Mouse (Mus musculus) hindbrain, embryonic 16.5 days (tissue): ENCODE data around the gene Ppp2r3a. TPM values are rescaled to one million over a fixed set of nuclear protein-coding genes. Genes with fewer than 3 reads are reported as not detected.

Source experiments
- ATAC-seq: fragments of 200-750 bp; cut with Nextera tagmentation; 2 replicates; pipeline ENCODE4 v1.8.0; 2017; ENCODE audit warnings: moderate TSS enrichment, moderate library complexity
- H3K27ac ChIP-seq: fragments of 300-500 bp; sonication (generic); 2 replicates; pipeline ENCODE4 v1.5.1; 2014; ENCODE audit warnings: low read depth, mild to moderate bottlenecking, control low read depth, low read length, moderate library complexity
- H3K27me3 ChIP-seq: fragments of 300-500 bp; sonication (generic); replicated peaks from 2 replicates; pipeline ENCODE4 v1.6.1; 2014; ENCODE audit warnings: low read length; ENCODE audit not compliant: control insufficient read depth, insufficient read depth
- H3K36me3 ChIP-seq: fragments of 300-500 bp; sonication (generic); 2 replicates; pipeline ENCODE4 v1.6.1; 2014; ENCODE audit warnings: mild to moderate bottlenecking, low read length, moderate library complexity, mixed read lengths; ENCODE audit not compliant: control insufficient read depth, insufficient read depth
- H3K4me1 ChIP-seq: fragments of 300-500 bp; sonication (generic); 2 replicates; pipeline ENCODE4 v1.6.1; 2014; ENCODE audit warnings: low read depth, low read length; ENCODE audit not compliant: control insufficient read depth, insufficient read depth
- H3K4me2 ChIP-seq: fragments of 300-500 bp; sonication (generic); 2 replicates; pipeline ENCODE4 v1.6.1; 2014; ENCODE audit warnings: mild to moderate bottlenecking, low read length, control low read depth, moderate library complexity
- H3K4me3 ChIP-seq: fragments of 300-500 bp; sonication (generic); 2 replicates; pipeline ENCODE4 v1.5.1; 2014; ENCODE audit warnings: mild to moderate bottlenecking, low read length, control low read depth, moderate library complexity
- H3K9ac ChIP-seq: fragments of 300-500 bp; sonication (generic); 2 replicates; pipeline ENCODE4 v1.6.1; 2014; ENCODE audit warnings: low read depth, mild to moderate bottlenecking, control low read depth, low read length, moderate library complexity
- H3K9me3 ChIP-seq: fragments of 300-500 bp; sonication (generic); 2 replicates; pipeline ENCODE4 v1.6.1; 2014; ENCODE audit warnings: mild to moderate bottlenecking, low read length, moderate library complexity; ENCODE audit not compliant: control insufficient read depth
- WGBS: fragments of 180-500 bp; shearing (Covaris S2); extraction: QIAGEN DNeasy Blood & Tissue Kit; methylation state at CpG from one replicate; pipeline ENCODE4 v1.1.7; 2014; 5-methylcytosine and 5-hydroxymethylcytosine counted together
- polyA plus RNA-seq: library from polyadenylated mRNA; unstranded; fragments of >200 nt; fragmentation: Nextera tagmentation; extraction: Ambion mirVana; gene quantifications from 2 replicates; pipeline ENCODE4 v1.2.1, GENCODE M21; 2015

The Ppp2r3a gene
- polyA plus RNA-seq, 1 experiment from 2014 or later, result 18.4 TPM

DNA sequence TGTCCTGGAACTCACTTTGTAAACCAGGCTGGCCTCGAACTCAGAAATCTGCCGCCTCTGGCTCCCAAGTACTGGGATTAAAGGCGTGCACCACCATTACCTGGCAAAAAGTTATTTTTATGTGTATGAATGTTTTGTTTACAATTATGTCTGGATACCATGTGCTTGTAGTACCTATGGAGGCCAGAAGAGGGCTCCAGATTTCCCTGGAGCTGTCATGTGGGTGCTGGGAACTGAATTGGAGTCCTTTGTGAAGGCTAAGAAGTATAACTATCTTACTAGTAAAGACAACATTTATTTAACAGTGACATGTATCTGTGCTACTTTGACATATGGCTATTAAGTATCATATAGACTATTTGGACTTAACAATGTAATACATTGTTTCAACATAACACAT lies 181.8 kb downstream of the Ppp2r3a start:
- Histone ChIP-seq H3K36me3 (no peaks in the 10 kb centered on the region), H3K9ac (no peak overlapping the region), H3K27ac (no peak overlapping the region), H3K27me3 (no peaks in the 10 kb centered on the region), H3K4me1 (0 out of 2 replicates have a peak, but pooled peaks cover 2% of the 10 kb centered on the region), H3K9me3 (no peaks in the 10 kb centered on the region), H3K4me2 (no peak overlapping the region), H3K4me3 (no peak overlapping the region)
- no peak for ATAC-seq
- WGBS, result 96% methylated on average over 3 of the region's 3 CpGs

DNA sequence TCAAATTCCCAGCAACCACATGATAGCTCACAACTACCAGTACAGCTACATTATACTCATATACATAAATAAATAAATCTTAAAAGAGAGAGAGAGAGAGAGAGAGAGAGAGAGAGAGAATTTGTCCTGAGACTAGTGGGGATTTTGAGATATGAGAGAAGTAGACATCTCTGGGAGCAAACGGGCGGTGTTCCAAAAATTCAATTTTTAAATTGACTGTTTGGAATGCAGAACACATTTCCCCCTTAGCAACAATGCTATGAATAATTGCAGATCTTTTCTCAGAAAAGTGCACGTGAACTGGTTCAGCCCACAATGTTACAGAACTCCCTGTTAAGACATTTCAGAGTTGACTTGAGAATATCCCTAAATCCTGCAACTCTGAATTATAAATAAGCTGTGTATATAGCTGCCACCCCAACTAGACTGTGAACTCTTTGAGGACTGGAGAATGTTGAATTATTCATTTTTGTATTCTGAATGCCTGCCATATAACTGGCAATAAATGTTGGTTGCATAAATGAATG lies 186.5 kb downstream of the Ppp2r3a start:
- no peaks in the 10 kb centered on the region for H3K4me1 ChIP-seq
- no peak overlapping the region for H3K4me3 ChIP-seq
- ATAC-seq, result no peak
- H3K36me3 ChIP-seq, result no peaks in the 10 kb centered on the region
- H3K27ac ChIP-seq, result no peak overlapping the region
- 73% methylated on average over 3 of the region's 3 CpGs for WGBS
- no peaks in the 10 kb centered on the region for H3K27me3 ChIP-seq
- no peak overlapping the region for H3K9ac ChIP-seq
- no peak overlapping the region for H3K4me2 ChIP-seq
- no peaks in the 10 kb centered on the region for H3K9me3 ChIP-seq

DNA sequence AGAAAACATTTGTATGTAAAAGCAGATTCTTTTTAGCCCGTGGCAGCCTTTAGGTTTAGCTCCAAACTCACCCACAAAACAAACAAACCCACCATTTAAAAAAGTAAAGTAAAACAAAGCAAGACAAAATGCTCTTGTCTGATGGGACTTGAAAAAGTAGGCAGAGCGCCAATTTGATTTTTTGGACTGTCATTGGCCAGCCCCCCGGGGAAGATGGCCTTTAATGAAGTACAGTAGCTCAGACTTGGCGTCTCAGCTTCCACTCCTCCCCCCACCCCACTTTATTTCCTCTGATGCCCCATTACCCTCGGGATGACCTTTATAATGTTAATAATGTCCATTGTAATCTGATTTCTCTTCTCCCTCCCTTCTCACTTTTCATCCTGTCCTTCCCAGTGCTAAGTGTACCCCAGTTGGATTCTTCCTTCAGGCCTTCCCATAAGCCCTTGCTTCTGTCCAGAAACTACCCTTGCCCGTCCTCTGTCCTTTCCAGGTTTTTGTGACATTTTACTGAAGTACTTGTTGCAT lies 189.3 kb downstream of the Ppp2r3a start:
- Histone ChIP-seq H3K27ac (no peak overlapping the region), H3K4me2 (no peak overlapping the region), H3K4me1 (no peaks in the 10 kb centered on the region), H3K9ac (no peak overlapping the region), H3K27me3 (no peaks in the 10 kb centered on the region), H3K36me3 (no peaks in the 10 kb centered on the region), H3K4me3 (no peak overlapping the region), H3K9me3 (no peaks in the 10 kb centered on the region)
- 63% methylated on average over 6 of the region's 6 CpGs for WGBS
- ATAC-seq, result no peak

DNA sequence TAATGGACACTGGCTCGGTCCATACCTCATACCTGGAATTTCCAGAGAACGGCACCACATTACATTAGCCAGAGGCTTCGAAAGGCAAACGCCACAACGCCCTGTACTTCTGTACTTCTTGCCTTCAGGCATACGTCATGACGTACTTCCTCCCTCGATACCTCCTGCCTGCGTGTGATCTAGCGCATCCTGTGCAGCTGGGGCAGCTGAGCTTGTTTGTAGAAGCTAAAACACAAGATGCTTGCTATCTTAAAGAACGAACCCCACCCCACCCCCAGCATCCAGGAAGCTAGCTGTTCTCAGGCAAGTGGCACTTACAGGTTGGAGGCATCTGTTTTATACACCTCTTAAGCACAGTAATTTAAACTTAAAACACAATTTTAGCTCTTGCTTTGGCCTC lies 190.6 kb downstream of the Ppp2r3a start:
- Histone ChIP-seq H3K27ac (no peak overlapping the region), H3K4me1 (no peaks in the 10 kb centered on the region), H3K9me3 (no peaks in the 10 kb centered on the region), H3K27me3 (no peaks in the 10 kb centered on the region), H3K4me3 (no peak overlapping the region), H3K4me2 (no peak overlapping the region), H3K9ac (no peak overlapping the region), H3K36me3 (no peaks in the 10 kb centered on the region)
- 71% methylated on average over 11 of the region's 11 CpGs for WGBS
- no peak for ATAC-seq

DNA sequence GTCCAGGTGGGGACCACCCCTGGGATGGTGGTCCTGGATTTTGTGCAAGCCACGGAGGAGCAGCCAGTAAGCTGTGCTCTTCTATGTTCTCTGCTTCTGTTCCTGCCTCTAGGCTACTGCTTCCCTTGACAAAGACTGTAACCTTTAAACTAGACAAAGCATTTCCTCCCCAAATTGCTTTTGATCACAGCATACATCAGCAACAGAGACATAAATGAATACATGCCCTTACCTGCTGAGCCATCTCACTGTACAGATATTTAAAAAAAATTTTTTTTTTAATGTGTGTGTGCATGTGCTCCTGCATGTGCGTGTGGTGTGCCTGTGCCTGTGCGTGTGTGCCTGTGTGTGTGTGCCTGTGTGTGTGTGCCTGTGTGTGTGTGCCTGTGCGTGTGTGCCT lies 194.4 kb downstream of the Ppp2r3a start:
- no peaks in the 10 kb centered on the region for H3K27me3 ChIP-seq
- H3K27ac ChIP-seq, result no peak overlapping the region
- no peak for ATAC-seq
- no peaks in the 10 kb centered on the region for H3K9me3 ChIP-seq
- H3K9ac ChIP-seq, result no peak overlapping the region
- H3K36me3 ChIP-seq, result no peaks in the 10 kb centered on the region
- H3K4me1 ChIP-seq, result no peaks in the 10 kb centered on the region
- no peak overlapping the region for H3K4me3 ChIP-seq
- no peak overlapping the region for H3K4me2 ChIP-seq
- 94% methylated on average over 4 of the region's 4 CpGs for WGBS

Other genes with a start within 250 kb of the Ppp2r3a start
- 27.7 and 28.7 TPM in 2 replicates for gene Pccb, start 216.9 kb downstream of the Ppp2r3a start, polyA plus RNA-seq
- gene Msl2, start 177.7 kb downstream of the Ppp2r3a start, polyA plus RNA-seq, result 2.6 and 2.7 TPM in 2 replicates